ENCODE assay signal across 32 mouse cellular contexts in genomic region chr14:122754311-122754710, GRCm38 (mm10).
A peak's percentile ranks its signal among the peaks of the same experiment; 100 is the strongest.
DNase-seq lines count a peak whose midpoint lies in the region; ATAC-seq lines count a peak whose summit lies in the region.
"Had no signal": no experiment of that assay in that cellular context is flagged by ENCODE, and none has a peak within 500 bp of the region (broad histone marks: within the 10 kb centered on the region; RNA-seq: fewer than 3 reads in every experiment).

No protein-coding gene starts in this region.

- no peaks in the 10 kb centered on the region for H3K4me1 ChIP-seq in midbrain, embryonic 11.5 days (ENCODE audit: control insufficient read depth, insufficient read depth, low read length)
- no peaks in the 10 kb centered on the region for H3K4me1 ChIP-seq in midbrain, embryonic 15.5 days
- H3K4me1 ChIP-seq: forebrain, embryonic 15.5 days; heart, embryonic 10.5 days; heart, embryonic 13.5 days; hindbrain, embryonic 12.5 days; hindbrain, embryonic 15.5 days had no signal

- H3K4me2 ChIP-seq in midbrain, embryonic 11.5 days = no peak overlapping the region
- no peak overlapping the region for H3K4me2 ChIP-seq in midbrain, embryonic 15.5 days
- H3K4me2 ChIP-seq: embryonic facial prominence, embryonic 13.5 days; forebrain, embryonic 12.5 days; forebrain, embryonic 15.5 days; heart, embryonic 13.5 days; hindbrain, embryonic 12.5 days; hindbrain, embryonic 15.5 days had no signal

- intact Hi-C loops in heart, postnatal 25 days (cut with DNase I) = no loop called here
- intact Hi-C loops in left cerebral cortex, postnatal 10 days (cut with DNase I) = no loop called here

- H3K27me3 ChIP-seq in midbrain, embryonic 11.5 days (ENCODE audit: control insufficient read depth, insufficient read depth, low read length) = no peaks in the 10 kb centered on the region
- H3K27me3 ChIP-seq in midbrain, embryonic 15.5 days (replicated peaks) = no peaks in the 10 kb centered on the region
- H3K27me3 ChIP-seq: CH12.LX; embryonic facial prominence, embryonic 13.5 days; forebrain, embryonic 12.5 days; forebrain, embryonic 15.5 days; heart, embryonic 13.5 days; hindbrain, embryonic 12.5 days; hindbrain, embryonic 15.5 days; Patski had no signal

- WGBS in midbrain, embryonic 11.5 days = 87% methylated on average over 3 of the region's 3 CpGs
- 88% methylated on average over 3 of the region's 3 CpGs for WGBS in midbrain, embryonic 15.5 days

- no peaks in the 10 kb centered on the region for H3K36me3 ChIP-seq in midbrain, embryonic 11.5 days (ENCODE audit: control insufficient read depth, insufficient read depth, low read length)
- no peaks in the 10 kb centered on the region for H3K36me3 ChIP-seq in midbrain, embryonic 15.5 days (replicated peaks)
- H3K36me3 ChIP-seq: embryonic facial prominence, embryonic 10.5 days; embryonic facial prominence, embryonic 13.5 days; forebrain, embryonic 12.5 days; forebrain, embryonic 15.5 days; G1E; heart, embryonic 10.5 days; hindbrain, embryonic 12.5 days; hindbrain, embryonic 15.5 days had no signal

- DNase-seq in heart, adult 11 months = peak; percentile 55
- no peak for DNase-seq in heart, postnatal 25 days (ENCODE audit: low spot score)
- peak; percentile 18 for DNase-seq in left cerebral cortex, adult 11 months (ENCODE audit: low spot score)
- no peak for DNase-seq in left cerebral cortex, postnatal 10 days (ENCODE audit: extremely low spot score in 1 of 2, low spot score in 2 of 2)
- peak; percentile 67 for DNase-seq in midbrain, embryonic 11.5 days (ENCODE audit: low spot score, missing footprints)
- DNase-seq in brain, adult 2 months (ENCODE audit: low read depth, low spot score) = peak; percentile 77
- no peak for DNase-seq in cerebellum, postnatal 4 days (ENCODE audit: low spot score in 2 of 2)
- DNase-seq: adrenal gland, postnatal 10 days; adrenal gland, postnatal 36 days; B cell, adult 2 months; cerebellum, adult 11 months; cerebellum, adult 2 months; cerebellum, adult 9-11 months; cerebellum, postnatal 25 days; embryo, embryonic 11 days; gastrocnemius, adult 2 months; gastrocnemius, postnatal 14 days; heart, adult 2 months; heart, postnatal 14 days had no signal

- no peaks in the 10 kb centered on the region for H3K9me3 ChIP-seq in midbrain, embryonic 11.5 days (ENCODE audit: control insufficient read depth, low read length)
- no peaks in the 10 kb centered on the region for H3K9me3 ChIP-seq in midbrain, embryonic 15.5 days
- H3K9me3 ChIP-seq: embryonic facial prominence, embryonic 10.5 days; embryonic facial prominence, embryonic 13.5 days; forebrain, embryonic 15.5 days; G1E; heart, embryonic 10.5 days; heart, embryonic 13.5 days; hindbrain, embryonic 12.5 days; hindbrain, embryonic 15.5 days had no signal

- H3K27ac ChIP-seq in midbrain, embryonic 11.5 days (ENCODE audit: low read depth, low read length) = no peak overlapping the region
- H3K27ac ChIP-seq in midbrain, embryonic 15.5 days = no peak overlapping the region
- H3K27ac ChIP-seq: embryonic facial prominence, embryonic 10.5 days; embryonic facial prominence, embryonic 13.5 days; forebrain, embryonic 12.5 days; forebrain, embryonic 15.5 days; gastrocnemius, adult 2 months; heart, adult 2 months; heart, embryonic 10.5 days; heart, embryonic 13.5 days; hindbrain, embryonic 12.5 days; hindbrain, embryonic 15.5 days had no signal

- no peak overlapping the region for H3K4me3 ChIP-seq in midbrain, embryonic 11.5 days (ENCODE audit: low read depth, low read length)
- H3K4me3 ChIP-seq in midbrain, embryonic 15.5 days = no peak overlapping the region
- H3K4me3 ChIP-seq: embryonic facial prominence, embryonic 10.5 days; embryonic facial prominence, embryonic 13.5 days; erythroblast, embryonic 14.5 days; forebrain, embryonic 12.5 days; forebrain, embryonic 15.5 days; gastrocnemius, adult 2 months; heart, adult 2 months; heart, embryonic 10.5 days; heart, embryonic 13.5 days; hindbrain, embryonic 12.5 days; hindbrain, embryonic 15.5 days had no signal

- no peak for ATAC-seq in midbrain, embryonic 11.5 days (ENCODE audit: low FRiP score)
- no peak for ATAC-seq in midbrain, embryonic 15.5 days (replicated peaks)
- ATAC-seq: forebrain, embryonic 15.5 days; Patski had no signal

- no peak overlapping the region for H3K9ac ChIP-seq in midbrain, embryonic 11.5 days (ENCODE audit: low read length)
- H3K9ac ChIP-seq in midbrain, embryonic 15.5 days = no peak overlapping the region
- H3K9ac ChIP-seq: embryonic facial prominence, embryonic 13.5 days; forebrain, embryonic 12.5 days; forebrain, embryonic 15.5 days; heart, embryonic 13.5 days; hindbrain, embryonic 12.5 days; hindbrain, embryonic 15.5 days had no signal

Comparison
In these comparisons a context has a peak if more than half of its experiments do, and no peak if none do; other contexts are left out.
1. DNase-seq: peak in heart, adult 11 months (single experiment), left cerebral cortex, adult 11 months (single experiment), midbrain, embryonic 11.5 days (single experiment) and brain, adult 2 months (single experiment); none in heart, postnatal 25 days (single experiment), left cerebral cortex, postnatal 10 days (0 of 2) and cerebellum, postnatal 4 days (0 of 2).